Mouse (Mus musculus) liver, embryonic 14.5 days (tissue): ENCODE data around the gene Stbd1. TPM values are rescaled to one million over a fixed set of nuclear protein-coding genes. Genes with fewer than 3 reads are reported as not detected.

Experiments used
- ATAC-seq: fragments of 200-750 bp; cut with Nextera tagmentation; 2 replicates; pipeline ENCODE4 v1.8.0; 2017; ENCODE audit warnings: moderate number of reproducible peaks, mild to moderate bottlenecking, moderate library complexity; ENCODE audit not compliant: insufficient read depth
- DNase-seq, 3 experiments: peaks; one replicate each; pipeline ENCODE4 v3.0.0-alpha.2; 2012 to 2013; ENCODE audit warnings: low read depth in 3 of 3, low spot score in 3 of 3
- H3K27ac ChIP-seq: fragments of 300-500 bp; sonication (generic); 2 replicates; pipeline ENCODE4 v1.5.1; 2014; ENCODE audit warnings: moderate library complexity, mild to moderate bottlenecking, control low read depth, inconsistent platforms
- H3K27me3 ChIP-seq: fragments of 300-500 bp; sonication (generic); 2 replicates; pipeline ENCODE4 v1.6.1; 2014; ENCODE audit warnings: mild to moderate bottlenecking, low read length, moderate library complexity; ENCODE audit not compliant: control insufficient read depth, insufficient read depth
- H3K36me3 ChIP-seq: fragments of 300-500 bp; sonication (generic); replicated peaks from 2 replicates; pipeline ENCODE4 v1.6.1; 2014; ENCODE audit warnings: low read depth; ENCODE audit not compliant: control insufficient read depth, insufficient read depth
- H3K4me1 ChIP-seq, 2 experiments: fragments of 200-500 bp in 1 of 2; fragments of 300-500 bp in 1 of 2; sonication (generic) in 1 of 2; replicated peaks; 2 replicates each; pipeline ENCODE4 v1.6.1; 2012 to 2014; ENCODE audit warnings: antibody characterized with exemption in 1 of 2, inconsistent platforms in 1 of 2, low read length in 1 of 2; ENCODE audit not compliant: control insufficient read depth in 2 of 2, insufficient read depth in 2 of 2
- H3K4me2 ChIP-seq: fragments of 300-500 bp; sonication (generic); 2 replicates; pipeline ENCODE4 v1.6.1; 2014; ENCODE audit warnings: low read depth, mild to moderate bottlenecking, control low read depth, moderate library complexity
- H3K4me3 ChIP-seq, 2 experiments: fragments of 200-500 bp in 1 of 2; fragments of 300-500 bp in 1 of 2; sonication (generic) in 1 of 2; 2 replicates each; pipeline ENCODE4 v1.5.1; 2012 to 2014; ENCODE audit warnings: low read depth in 2 of 2, low read length in 2 of 2, mild to moderate bottlenecking in 2 of 2, control low read depth in 1 of 2, inconsistent platforms in 1 of 2, moderate library complexity in 1 of 2; ENCODE audit not compliant: insufficient read depth in 1 of 2
- H3K9ac ChIP-seq: fragments of 300-500 bp; sonication (generic); replicated peaks from 2 replicates; pipeline ENCODE4 v1.6.1; 2014; ENCODE audit warnings: mild to moderate bottlenecking, control low read depth, moderate library complexity
- H3K9me3 ChIP-seq: fragments of 300-500 bp; sonication (generic); 2 replicates; pipeline ENCODE4 v1.6.1; 2016; ENCODE audit warnings: low read length, mixed read lengths; ENCODE audit not compliant: control insufficient read depth
- CTCF ChIP-seq: IDR thresholded peaks from 2 replicates; pipeline ENCODE4 v1.5.1; 2016; ENCODE audit warnings: antibody characterized with exemption, low read depth, control low read depth
- EP300 ChIP-seq: IDR thresholded peaks from 2 replicates; pipeline ENCODE4 v1.6.1; 2016; ENCODE audit warnings: antibody characterized with exemption, low read depth
- WGBS: fragments of 180-500 bp; shearing (Covaris S2); extraction: QIAGEN DNeasy Blood & Tissue Kit; methylation state at CpG from one replicate; pipeline ENCODE4 v1.1.7; 2014; ENCODE audit not compliant: insufficient replicate concordance; 5-methylcytosine and 5-hydroxymethylcytosine counted together
- polyA plus RNA-seq, 2 experiments: library from polyadenylated mRNA; depleted of rRNA in 1 of 2; stranded (reverse) in 1 of 2; unstranded in 1 of 2; fragments of >200 nt; fragmentation: Nextera tagmentation in 1 of 2; extraction: Ambion mirVana in 1 of 2; gene quantifications; 2 replicates each; pipeline versions ENCODE4 v1.2.1 to v1.2.3; 2012 to 2014

Stbd1 gene
- polyA plus RNA-seq, 2 experiments = 3.7 to 10.1 TPM

- TF ChIP-seq CTCF (no peak), EP300 (no peak)
- 51% methylated on average over 5 of the region's 5 CpGs for WGBS
- H3K27ac ChIP-seq = no peak overlapping the region
Observed at GRCm38 (mm10) chr5:92607492-92608229, 4.8 kb downstream of the Stbd1 start.

GRCm38 (mm10) chr5:92612756-92613155 is 9.9 kb downstream of the Stbd1 start:
- Histone ChIP-seq H3K4me3 (no peak overlapping the region), H3K4me1 (no peaks in the 10 kb centered on the region; a peak in 1 of 4 replicates), H3K27me3 (no peaks in the 10 kb centered on the region), H3K36me3 (no peaks in the 10 kb centered on the region), H3K27ac (no peak overlapping the region), H3K9ac (no peak overlapping the region), H3K4me2 (no peak overlapping the region), H3K9me3 (no peaks in the 10 kb centered on the region)
- DNase-seq = no peak
- ATAC-seq = no peak
- TF ChIP-seq CTCF = no peak
- no peak for TF ChIP-seq EP300
- 67% methylated on average over 4 of the region's 4 CpGs for WGBS

More at GRCm38 (mm10) chr5:92607492-92608229, 4.8 kb downstream of the Stbd1 start:
- Histone ChIP-seq H3K36me3 (no peaks in the 10 kb centered on the region), H3K4me3 (no peak overlapping the region), H3K27me3 (peaks cover 3% of the 10 kb centered on the region; the same call in 1 of the 2 replicates), H3K4me1 (no peaks in the 10 kb centered on the region; a peak in 2 of 4 replicates), H3K4me2 (no peak overlapping the region), H3K9me3 (no peaks in the 10 kb centered on the region), H3K9ac (no peak overlapping the region)
- no peak for DNase-seq
- no peak for ATAC-seq

GRCm38 (mm10) chr5:92621883-92622282 is 19.0 kb downstream of the Stbd1 start:
- Histone ChIP-seq H3K4me1 (no peaks in the 10 kb centered on the region), H3K27me3 (no peaks in the 10 kb centered on the region), H3K4me3 (no peak overlapping the region), H3K36me3 (no peaks in the 10 kb centered on the region), H3K9me3 (no peaks in the 10 kb centered on the region), H3K27ac (no peak overlapping the region), H3K4me2 (no peak overlapping the region), H3K9ac (no peak overlapping the region)
- ATAC-seq (no peak), DNase-seq (no peak)
- WGBS = 73% methylated on average over 5 of the region's 5 CpGs
- no peak for TF ChIP-seq EP300
- TF ChIP-seq CTCF = no peak

- no peak for DNase-seq
- no peaks in the 10 kb centered on the region for H3K36me3 ChIP-seq
- H3K4me3 ChIP-seq = no peak overlapping the region
- WGBS = 66% methylated on average over 7 of the region's 7 CpGs
- H3K9ac ChIP-seq = no peak overlapping the region
- ATAC-seq = no peak
- H3K4me2 ChIP-seq = no peak overlapping the region
- TF ChIP-seq EP300 (no peak), CTCF (no peak)
- H3K9me3 ChIP-seq = no peaks in the 10 kb centered on the region
- H3K27me3 ChIP-seq = no peaks in the 10 kb centered on the region
- no peak overlapping the region for H3K27ac ChIP-seq
- no peaks in the 10 kb centered on the region for H3K4me1 ChIP-seq
Observed at GRCm38 (mm10) chr5:92627896-92628295, 25.1 kb downstream of the Stbd1 start.

GRCm38 (mm10) chr5:92633526-92633925 is 30.7 kb downstream of the Stbd1 start:
- TF ChIP-seq CTCF = no peak
- ATAC-seq = no peak
- DNase-seq = no peak
- no peak overlapping the region for H3K4me3 ChIP-seq
- H3K4me1 ChIP-seq = no peaks in the 10 kb centered on the region
- H3K27ac ChIP-seq = no peak overlapping the region
- no peaks in the 10 kb centered on the region for H3K36me3 ChIP-seq
- H3K4me2 ChIP-seq = no peak overlapping the region
- H3K9ac ChIP-seq = no peak overlapping the region
- H3K9me3 ChIP-seq = no peaks in the 10 kb centered on the region
- 40% methylated on average over 4 of the region's 4 CpGs for WGBS
- no peaks in the 10 kb centered on the region for H3K27me3 ChIP-seq
